Mouse (Mus musculus) olfactory bulb, adult 2 months (tissue): ENCODE data around the gene Ccr10. TPM values are rescaled to one million over a fixed set of nuclear protein-coding genes. Genes with fewer than 3 reads are reported as not detected.
"Not testable (repeated sequence)": the region's sequence is repeated elsewhere in the genome, so short reads cannot be mapped to it uniquely, and the experiment has no call there.

Experiments
- H3K27ac ChIP-seq: fragments of 200-500 bp; 2 replicates; pipeline ENCODE4 v1.5.1; 2012; ENCODE audit warnings: low read depth, low read length; ENCODE audit not compliant: insufficient read depth
- H3K4me1 ChIP-seq: fragments of 200-500 bp; 2 replicates; pipeline ENCODE4 v1.6.1; 2012; ENCODE audit warnings: low read length; ENCODE audit not compliant: control insufficient read depth, insufficient read depth
- H3K4me3 ChIP-seq: fragments of 200-500 bp; 2 replicates; pipeline ENCODE4 v1.5.1; 2012; ENCODE audit warnings: mild to moderate bottlenecking, low read depth, low read length, moderate library complexity; ENCODE audit not compliant: insufficient read depth
- CTCF ChIP-seq: fragments of 200-500 bp; IDR thresholded peaks from 2 replicates; pipeline ENCODE4 v1.5.1; 2012; ENCODE audit warnings: low read depth, mild to moderate bottlenecking, low read length, moderate library complexity; ENCODE audit not compliant: insufficient read depth
- POLR2A ChIP-seq: fragments of 200-500 bp; IDR thresholded peaks from 2 replicates; pipeline ENCODE4 v1.6.1; 2012; ENCODE audit warnings: mild to moderate bottlenecking, low read depth, low read length, moderate library complexity; ENCODE audit not compliant: insufficient read depth
- WGBS: fragments of 180-500 bp; shearing (Covaris S2); methylation state at CpG from one replicate; pipeline ENCODE4 v1.1.7; 2018; 5-methylcytosine and 5-hydroxymethylcytosine counted together
- polyA plus RNA-seq: library from polyadenylated mRNA; stranded (reverse); fragments of >200 nt; gene quantifications from 2 replicates; pipeline ENCODE4 v1.2.4, GENCODE M21; 2012; ENCODE audit warnings: low replicate concordance; ENCODE audit not compliant: missing spikeins, insufficient read depth, insufficient read length

Ccr10 gene
- polyA plus RNA-seq, 1 experiment, result not detected

- no peak for TF ChIP-seq CTCF
- no peak for TF ChIP-seq POLR2A
- WGBS, result 75% methylated on average over 7 of the region's 7 CpGs
Measured at GRCm38 (mm10) chr11:101137000-101137399, 38.2 kb downstream of the Ccr10 start.

GRCm38 (mm10) chr11:101134217-101134865, 40.9 kb downstream of the Ccr10 start:
- Histone ChIP-seq H3K27ac (no peak overlapping the region), H3K4me3 (no peak overlapping the region), H3K4me1 (peaks cover 14% of the 10 kb centered on the region)
- WGBS, result 75% methylated on average over 13 of the region's 13 CpGs
- no peak for TF ChIP-seq POLR2A

More at GRCm38 (mm10) chr11:101137000-101137399, 38.2 kb downstream of the Ccr10 start:
- Histone ChIP-seq H3K4me1 (peaks cover 11% of the 10 kb centered on the region), H3K4me3 (no peak overlapping the region), H3K27ac (no peak overlapping the region)

GRCm38 (mm10) chr11:101133037-101133436, 42.2 kb downstream of the Ccr10 start:
- no peak overlapping the region for H3K27ac ChIP-seq
- peaks cover 7% of the 10 kb centered on the region for H3K4me1 ChIP-seq
- 85% methylated on average over 12 of the region's 12 CpGs for WGBS
- no peak for TF ChIP-seq CTCF
- TF ChIP-seq POLR2A, result no peak
- no peak overlapping the region for H3K4me3 ChIP-seq

GRCm38 (mm10) chr11:101131701-101132100, 43.5 kb downstream of the Ccr10 start:
- no peak for TF ChIP-seq CTCF
- no peak for TF ChIP-seq POLR2A
- H3K4me3 ChIP-seq, result no peak overlapping the region
- H3K27ac ChIP-seq, result no peak overlapping the region
- 79% methylated on average over 6 of the region's 6 CpGs for WGBS
- peaks cover 7% of the 10 kb centered on the region for H3K4me1 ChIP-seq

GRCm38 (mm10) chr11:101131187-101131586, 44.1 kb downstream of the Ccr10 start:
- Histone ChIP-seq H3K27ac (no peak overlapping the region), H3K4me1 (peaks cover 7% of the 10 kb centered on the region), H3K4me3 (no peak overlapping the region)
- WGBS, result 85% methylated on average over 2 of the region's 2 CpGs
- TF ChIP-seq POLR2A (no peak), CTCF (no peak)

GRCm38 (mm10) chr11:101130056-101130756, 45.0 kb downstream of the Ccr10 start:
- TF ChIP-seq CTCF (no peak), POLR2A (no peak)
- WGBS, result 46% methylated on average over 18 of the region's 18 CpGs
- no peak overlapping the region for H3K27ac ChIP-seq
- H3K4me3 ChIP-seq, result no peak overlapping the region
- peaks cover 7% of the 10 kb centered on the region for H3K4me1 ChIP-seq

- no peak overlapping the region for H3K27ac ChIP-seq
- H3K4me3 ChIP-seq, result no peak overlapping the region
- H3K4me1 ChIP-seq, result peaks cover 7% of the 10 kb centered on the region
- WGBS, result 84% methylated on average over 11 of the region's 11 CpGs
- no peak for TF ChIP-seq POLR2A
- no peak for TF ChIP-seq CTCF
Measured at GRCm38 (mm10) chr11:101128996-101129577, 46.2 kb downstream of the Ccr10 start.

- WGBS, result 100% methylated on average over 1 of the region's 1 CpGs
- Histone ChIP-seq H3K4me1 (peaks cover 7% of the 10 kb centered on the region), H3K27ac (no peak overlapping the region), H3K4me3 (no peak overlapping the region)
- TF ChIP-seq CTCF (no peak), POLR2A (no peak)
Measured at GRCm38 (mm10) chr11:101127075-101127474, 48.2 kb downstream of the Ccr10 start.

GRCm38 (mm10) chr11:101125008-101125407, 50.2 kb downstream of the Ccr10 start:
- not testable (repeated sequence) for H3K4me3 ChIP-seq, H3K4me1 ChIP-seq
- 96% methylated on average over 9 of the region's 9 CpGs for WGBS

GRCm38 (mm10) chr11:101124494-101124893, 50.7 kb downstream of the Ccr10 start:
- not testable (repeated sequence) for H3K27ac ChIP-seq, H3K4me1 ChIP-seq, H3K4me3 ChIP-seq
- WGBS, result 94% methylated on average over 8 of the region's 8 CpGs

More at GRCm38 (mm10) chr11:101125008-101125407, 50.2 kb downstream of the Ccr10 start:
- H3K27ac ChIP-seq, result not testable (repeated sequence)

Other genes with a start within 250 kb of the Ccr10 start
- not detected in 2 replicates for gene Stat3, start 235.9 kb downstream of the Ccr10 start, polyA plus RNA-seq
- gene Cavin1, start 204.6 kb downstream of the Ccr10 start, polyA plus RNA-seq, result not detected in 2 replicates
- gene Atp6v0a1, start 166.0 kb downstream of the Ccr10 start, polyA plus RNA-seq, result 524 TPM in 1 of 2 replicates, not detected in the other
- gene Naglu, start 105.4 kb downstream of the Ccr10 start, polyA plus RNA-seq, result not detected in 2 replicates
- gene Hsd17b1, start 97.0 kb downstream of the Ccr10 start, polyA plus RNA-seq, result not detected in 2 replicates
- gene Coasy, start 92.9 kb downstream of the Ccr10 start, polyA plus RNA-seq, result not detected in 2 replicates
- gene Mlx, start 88.2 kb downstream of the Ccr10 start, polyA plus RNA-seq, result not detected in 2 replicates
- gene Psmc3ip, start 80.0 kb downstream of the Ccr10 start, polyA plus RNA-seq, result not detected in 2 replicates
- gene Retreg3, start 55.5 kb downstream of the Ccr10 start, polyA plus RNA-seq, result not detected in 2 replicates
- gene Tubg1, start 55.5 kb downstream of the Ccr10 start, polyA plus RNA-seq, result not detected in 2 replicates
- not detected in 2 replicates for gene Tubg2, start 19.5 kb downstream of the Ccr10 start, polyA plus RNA-seq
- not detected in 2 replicates for gene Cntnap1, start 4.9 kb downstream of the Ccr10 start, polyA plus RNA-seq
- gene Plekhh3, start 4.1 kb downstream of the Ccr10 start, polyA plus RNA-seq, result not detected in 2 replicates
- not detected in 2 replicates for gene Ezh1, start 51.0 kb upstream of the Ccr10 start, polyA plus RNA-seq
- not detected in 2 replicates for gene Ramp2, start 70.6 kb upstream of the Ccr10 start, polyA plus RNA-seq
- not detected in 2 replicates for gene Vps25, start 78.3 kb upstream of the Ccr10 start, polyA plus RNA-seq
- not detected in 2 replicates for gene Wnk4, start 85.1 kb upstream of the Ccr10 start, polyA plus RNA-seq
- not detected in 2 replicates for gene Cntd1, start 103.6 kb upstream of the Ccr10 start, polyA plus RNA-seq
- gene Coa3, start 103.7 kb upstream of the Ccr10 start, polyA plus RNA-seq, result not detected in 2 replicates
- gene Becn1, start 126.8 kb upstream of the Ccr10 start, polyA plus RNA-seq, result not detected in 2 replicates
- gene Psme3, start 140.8 kb upstream of the Ccr10 start, polyA plus RNA-seq, result 706 TPM in 1 of 2 replicates, not detected in the other
- gene Aoc2, start 149.6 kb upstream of the Ccr10 start, polyA plus RNA-seq, result not detected in 2 replicates
- gene Aoc3, start 155.2 kb upstream of the Ccr10 start, polyA plus RNA-seq, result not detected in 2 replicates
- gene G6pc, start 192.1 kb upstream of the Ccr10 start, polyA plus RNA-seq, result not detected in 2 replicates
- gene Aarsd1, start 242.2 kb upstream of the Ccr10 start, polyA plus RNA-seq, result not detected in 2 replicates
- gene Gm27029, start 249.4 kb upstream of the Ccr10 start, polyA plus RNA-seq, result not detected in 2 replicates
- not detected in 2 replicates for gene Rundc1, start 249.6 kb upstream of the Ccr10 start, polyA plus RNA-seq
- gene Ptges3l, start 249.9 kb upstream of the Ccr10 start, polyA plus RNA-seq, result not detected in 2 replicates